Mouse (Mus musculus) midbrain, embryonic 11.5 days (tissue): ENCODE data around the gene Gm6408. TPM values are rescaled to one million over a fixed set of nuclear protein-coding genes. Genes with fewer than 3 reads are reported as not detected.
"Not testable (repeated sequence)": the region's sequence is repeated elsewhere in the genome, so short reads cannot be mapped to it uniquely, and the experiment has no call there.

Source experiments
- ATAC-seq: fragments of 200-750 bp; cut with Nextera tagmentation; 2 replicates; pipeline ENCODE4 v1.8.0; 2017; ENCODE audit warnings: moderate TSS enrichment, moderate library complexity; ENCODE audit not compliant: low FRiP score
- DNase-seq: peaks from one replicate; pipeline ENCODE4 v3.0.0; 2015; ENCODE audit warnings: low spot score; ENCODE audit errors: missing footprints
- H3K27ac ChIP-seq: fragments of 300-500 bp; sonication (generic); 2 replicates; pipeline ENCODE4 v1.5.1; 2014; ENCODE audit warnings: low read depth, low read length
- H3K27me3 ChIP-seq: fragments of 300-500 bp; sonication (generic); 2 replicates; pipeline ENCODE4 v1.6.1; 2014; ENCODE audit warnings: mild to moderate bottlenecking, low read length, moderate library complexity, mixed read lengths; ENCODE audit not compliant: control insufficient read depth, insufficient read depth
- H3K36me3 ChIP-seq: fragments of 300-500 bp; sonication (generic); 2 replicates; pipeline ENCODE4 v1.6.1; 2014; ENCODE audit warnings: mild to moderate bottlenecking, low read length, moderate library complexity, mixed read lengths; ENCODE audit not compliant: control insufficient read depth, insufficient read depth
- H3K4me1 ChIP-seq: fragments of 300-500 bp; sonication (generic); 2 replicates; pipeline ENCODE4 v1.6.1; 2014; ENCODE audit warnings: low read length; ENCODE audit not compliant: control insufficient read depth, insufficient read depth
- H3K4me2 ChIP-seq: fragments of 300-500 bp; sonication (generic); 2 replicates; pipeline ENCODE4 v1.6.1; 2014; ENCODE audit warnings: mild to moderate bottlenecking, moderate library complexity
- H3K4me3 ChIP-seq: fragments of 300-500 bp; sonication (generic); 2 replicates; pipeline ENCODE4 v1.5.1; 2014; ENCODE audit warnings: low read depth, low read length
- H3K9ac ChIP-seq: fragments of 300-500 bp; sonication (generic); 2 replicates; pipeline ENCODE4 v1.6.1; 2014; ENCODE audit warnings: low read length
- H3K9me3 ChIP-seq: fragments of 300-500 bp; sonication (generic); 2 replicates; pipeline ENCODE4 v1.6.1; 2016; ENCODE audit warnings: low read length; ENCODE audit not compliant: control insufficient read depth
- WGBS: fragments of 180-500 bp; shearing (Covaris S2); extraction: QIAGEN DNeasy Blood & Tissue Kit; methylation state at CpG from one replicate; pipeline ENCODE4 v1.1.7; 2014; 5-methylcytosine and 5-hydroxymethylcytosine counted together
- polyA plus RNA-seq: library from polyadenylated mRNA; unstranded; fragments of >200 nt; fragmentation: Nextera tagmentation; extraction: Ambion mirVana; gene quantifications from 2 replicates; pipeline ENCODE4 v1.2.1, GENCODE M21; 2014

Gm6408 gene
- polyA plus RNA-seq: not detected in 2 replicates

DNA sequence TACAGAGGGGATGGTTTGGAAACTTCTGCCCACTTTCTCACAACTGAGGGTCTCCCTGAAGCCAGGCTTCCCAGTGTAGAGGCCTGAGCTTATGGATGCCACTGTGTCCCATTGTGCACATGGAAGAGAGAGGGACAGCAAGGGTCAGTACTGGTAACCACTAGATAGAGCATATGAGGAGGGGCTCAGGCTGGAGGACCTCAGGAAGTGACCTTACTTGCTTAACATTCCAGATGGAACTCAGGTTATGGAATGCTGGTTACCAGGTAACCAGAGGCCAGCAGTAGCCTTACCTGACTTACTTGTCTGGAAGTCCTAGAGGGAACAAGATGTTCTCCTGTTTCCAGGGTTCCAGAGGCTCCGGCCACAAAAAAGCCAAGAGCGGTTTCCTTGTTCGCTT is at the start of gene Gm6408:
Gene Gm6408, plus strand, starts transcription at position 301 of the 400 bp plus-strand sequence.
- not testable (repeated sequence) for H3K36me3 ChIP-seq, H3K9me3 ChIP-seq, H3K27ac ChIP-seq, H3K9ac ChIP-seq, ATAC-seq, H3K4me2 ChIP-seq, H3K4me3 ChIP-seq, H3K27me3 ChIP-seq, DNase-seq, H3K4me1 ChIP-seq
- 82% methylated on average over 2 of the region's 3 CpGs for WGBS

DNA sequence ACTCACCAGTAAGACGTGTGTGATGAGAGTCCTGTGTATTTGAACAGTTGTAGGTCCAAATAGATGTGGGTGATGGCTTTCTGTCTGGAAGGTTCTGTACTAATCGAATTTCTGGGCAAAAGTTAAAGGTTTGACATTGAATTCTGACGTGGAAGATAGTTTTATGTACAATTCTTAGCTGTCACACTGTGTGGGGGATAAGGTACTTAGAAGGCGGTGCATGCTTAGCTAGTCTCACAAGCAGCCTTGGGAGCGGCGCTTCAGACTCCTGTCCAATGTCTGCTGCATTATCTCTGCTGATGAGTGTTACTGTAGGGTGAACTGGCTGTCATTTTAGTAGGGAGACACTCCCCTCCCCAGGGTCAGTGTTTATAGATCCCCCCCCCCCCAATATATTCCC is 49.3 kb upstream of the Gm6408 start:
- DNase-seq: peak; percentile 56
- 92% methylated on average over 6 of the region's 6 CpGs for WGBS
- no peaks in the 10 kb centered on the region for H3K4me1 ChIP-seq
- no peaks in the 10 kb centered on the region for H3K36me3 ChIP-seq
- H3K4me3 ChIP-seq: no peak overlapping the region
- H3K9me3 ChIP-seq: no peaks in the 10 kb centered on the region
- no peaks in the 10 kb centered on the region for H3K27me3 ChIP-seq
- no peak overlapping the region for H3K9ac ChIP-seq
- H3K4me2 ChIP-seq: no peak overlapping the region
- no peak overlapping the region for H3K27ac ChIP-seq
- no peak for ATAC-seq

DNA sequence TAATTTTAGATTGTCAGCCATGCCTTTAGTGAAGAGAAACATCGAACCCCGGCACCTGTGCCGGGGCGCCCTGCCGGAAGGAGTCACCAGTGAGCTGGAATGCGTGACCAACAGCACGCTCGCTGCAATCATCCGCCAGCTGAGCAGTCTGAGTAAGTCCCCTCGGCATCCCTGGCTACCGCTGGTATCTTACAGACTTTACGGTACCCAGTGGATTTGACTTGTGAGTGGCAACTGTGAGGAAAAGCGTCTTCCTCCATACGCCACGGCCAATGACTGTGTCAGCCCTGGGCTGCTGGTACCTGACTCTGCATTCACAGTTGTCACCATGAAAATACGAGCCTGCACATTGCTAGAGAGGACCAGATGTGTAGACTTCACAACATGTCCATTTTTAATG is 46.4 kb upstream of the Gm6408 start:
- 95% methylated on average over 16 of the region's 16 CpGs for WGBS
- DNase-seq (peak; percentile 59), ATAC-seq (no peak)
- no peaks in the 10 kb centered on the region for H3K27me3 ChIP-seq
- no peak overlapping the region for H3K4me3 ChIP-seq
- H3K36me3 ChIP-seq: peaks cover 2% of the 10 kb centered on the region; the same call in 1 of the 2 replicates
- no peak overlapping the region for H3K4me2 ChIP-seq
- peaks cover 2% of the 10 kb centered on the region; the same call in 1 of the 2 replicates for H3K9me3 ChIP-seq
- no peak overlapping the region for H3K27ac ChIP-seq
- H3K9ac ChIP-seq: no peak overlapping the region
- H3K4me1 ChIP-seq: no peaks in the 10 kb centered on the region

DNA sequence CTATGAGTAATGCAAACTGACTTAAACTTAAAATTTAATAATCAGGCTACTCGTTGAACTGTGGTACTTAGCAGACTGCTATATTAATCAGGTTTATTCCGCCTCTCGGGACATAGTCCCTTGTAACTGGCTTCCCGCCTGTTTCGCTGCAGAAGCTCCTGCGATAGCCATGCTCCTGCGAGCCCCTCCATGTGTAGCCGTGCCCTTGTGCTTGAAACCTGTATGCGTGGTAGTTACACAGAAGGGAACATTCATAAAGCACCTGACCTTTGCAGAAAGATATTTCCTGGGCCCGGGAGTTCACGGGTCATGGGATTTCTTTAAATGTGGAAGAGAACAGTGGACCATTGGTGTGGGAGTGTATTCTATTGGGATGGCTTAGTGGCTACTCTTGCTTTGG is 45.0 kb upstream of the Gm6408 start:
- H3K27ac ChIP-seq: no peak overlapping the region
- no peak overlapping the region for H3K9ac ChIP-seq
- H3K36me3 ChIP-seq: peaks cover 2% of the 10 kb centered on the region; the same call in 1 of the 2 replicates
- WGBS: 95% methylated on average over 11 of the region's 11 CpGs
- ATAC-seq (no peak), DNase-seq (peak; percentile 71)
- no peak overlapping the region for H3K4me3 ChIP-seq
- H3K4me1 ChIP-seq: no peaks in the 10 kb centered on the region
- H3K4me2 ChIP-seq: no peak overlapping the region
- no peaks in the 10 kb centered on the region for H3K27me3 ChIP-seq
- peaks cover 2% of the 10 kb centered on the region; the same call in 1 of the 2 replicates for H3K9me3 ChIP-seq

DNA sequence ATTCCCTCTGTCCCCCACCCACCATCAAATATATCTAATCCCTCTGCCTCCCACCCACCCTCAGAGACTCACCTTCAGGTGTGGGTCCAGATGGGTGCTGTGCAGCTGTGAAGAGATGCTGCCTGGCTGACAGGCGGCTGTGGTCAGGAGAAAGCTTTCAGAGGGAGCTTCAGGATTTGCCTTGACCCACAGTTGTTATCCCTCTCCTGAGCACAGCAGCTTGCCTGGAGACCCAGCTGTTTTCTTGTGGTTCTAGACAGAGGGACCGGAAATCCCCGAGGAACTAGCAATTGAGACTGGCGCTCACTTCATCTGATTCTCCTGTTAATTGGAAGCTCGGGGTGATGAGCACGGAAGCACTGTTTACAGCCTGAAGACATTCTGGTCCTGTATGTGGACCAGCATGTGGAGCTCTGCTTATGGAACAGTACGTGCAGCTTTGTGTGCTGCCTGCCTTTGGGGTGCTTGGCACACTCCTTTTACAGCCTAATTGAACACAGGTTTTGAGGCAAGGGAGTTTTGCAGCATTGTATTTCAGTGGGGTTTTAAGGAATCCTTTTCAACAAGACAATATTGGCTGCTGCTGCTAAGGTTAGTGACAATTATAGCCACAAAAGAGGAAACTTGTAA is 42.5 kb upstream of the Gm6408 start:
- H3K4me2 ChIP-seq: no peak overlapping the region
- no peaks in the 10 kb centered on the region for H3K27me3 ChIP-seq
- 89% methylated on average over 7 of the region's 7 CpGs for WGBS

DNA sequence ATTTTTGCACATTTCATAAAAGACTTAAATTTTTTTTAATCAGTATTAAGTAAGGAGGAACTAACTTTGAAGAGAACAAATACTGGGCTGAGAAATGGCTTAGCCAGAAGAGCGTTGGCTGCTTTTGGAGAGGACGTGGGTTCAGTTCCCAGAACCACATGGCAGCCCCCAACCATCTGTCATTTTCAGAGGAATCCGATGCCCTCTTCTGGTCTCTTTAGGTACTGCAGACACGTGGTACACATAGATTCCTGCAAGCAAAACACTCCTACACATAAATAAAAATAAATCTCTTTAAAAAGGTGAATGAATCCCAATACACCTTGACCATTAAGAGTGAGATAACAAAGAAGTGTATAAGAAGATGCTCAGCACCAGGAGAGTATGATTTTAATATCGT is 41.5 kb upstream of the Gm6408 start:
- Histone ChIP-seq H3K27ac (no peak overlapping the region), H3K36me3 (peaks cover 2% of the 10 kb centered on the region; the same call in 1 of the 2 replicates), H3K9me3 (peaks cover 2% of the 10 kb centered on the region; the same call in 1 of the 2 replicates), H3K4me1 (no peaks in the 10 kb centered on the region), H3K4me2 (no peak overlapping the region), H3K27me3 (no peaks in the 10 kb centered on the region), H3K9ac (no peak overlapping the region), H3K4me3 (no peak overlapping the region)
- DNase-seq (peak; percentile 73), ATAC-seq (no peak)
- WGBS: 95% methylated on average over 5 of the region's 5 CpGs

More for the DNA sequence above, 42.5 kb upstream of the Gm6408 start:
- Histone ChIP-seq H3K27ac (no peak overlapping the region), H3K9me3 (peaks cover 2% of the 10 kb centered on the region; the same call in 1 of the 2 replicates), H3K4me1 (no peaks in the 10 kb centered on the region), H3K9ac (no peak overlapping the region), H3K4me3 (no peak overlapping the region), H3K36me3 (peaks cover 2% of the 10 kb centered on the region; the same call in 1 of the 2 replicates)
- DNase-seq: peak; percentile 60
- ATAC-seq: no peak

DNA sequence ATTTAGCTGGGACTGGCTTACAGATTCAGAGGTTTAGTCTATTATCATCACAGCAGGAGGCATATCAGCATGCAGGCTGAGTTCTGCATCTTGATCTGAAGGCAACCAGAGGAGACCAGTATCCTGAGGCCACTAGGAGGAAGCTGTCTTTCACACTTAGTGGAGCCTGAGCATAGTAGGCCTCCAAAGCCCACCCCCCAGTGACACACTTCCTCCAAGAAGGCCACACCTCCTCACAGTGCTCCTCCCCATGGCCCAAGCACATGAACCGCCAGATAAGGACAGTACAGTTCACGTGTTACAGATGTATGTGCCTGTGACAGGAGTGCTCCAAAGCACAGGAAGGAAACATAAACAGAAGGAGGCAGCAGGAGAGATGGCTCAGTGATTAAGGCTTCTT is 39.0 kb upstream of the Gm6408 start:
- Histone ChIP-seq H3K27ac (no peak overlapping the region), H3K9ac (no peak overlapping the region), H3K4me3 (no peak overlapping the region), H3K27me3 (no peaks in the 10 kb centered on the region), H3K36me3 (peaks cover 2% of the 10 kb centered on the region; the same call in 1 of the 2 replicates), H3K9me3 (peaks cover 2% of the 10 kb centered on the region; the same call in 1 of the 2 replicates), H3K4me1 (no peaks in the 10 kb centered on the region), H3K4me2 (no peak overlapping the region)
- ATAC-seq: no peak
- 94% methylated on average over 2 of the region's 2 CpGs for WGBS
- DNase-seq: peak; percentile 23

DNA sequence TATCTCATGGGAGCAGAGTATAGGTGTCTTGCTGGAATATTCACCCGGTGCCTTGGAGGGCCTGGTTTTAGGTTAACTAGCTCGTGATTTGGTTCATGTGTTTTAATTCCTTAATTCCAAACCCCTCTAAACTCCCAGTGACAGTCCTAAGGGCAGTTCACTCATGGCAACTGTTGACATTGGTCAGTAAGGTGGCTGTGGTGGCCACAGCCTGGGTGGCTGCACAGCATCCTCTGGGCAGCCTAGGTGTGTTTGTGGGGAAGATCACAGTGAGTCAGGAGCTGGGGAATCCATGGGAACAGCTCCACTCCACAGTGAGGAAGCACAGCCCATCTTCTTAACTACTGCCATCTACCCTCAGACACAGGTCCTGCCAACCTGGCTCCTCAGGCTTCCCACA is 35.1 kb upstream of the Gm6408 start:
- H3K9ac ChIP-seq: no peak overlapping the region
- no peak overlapping the region for H3K4me2 ChIP-seq
- H3K27me3 ChIP-seq: no peaks in the 10 kb centered on the region
- no peak overlapping the region for H3K4me3 ChIP-seq
- DNase-seq (no peak), ATAC-seq (no peak)
- H3K4me1 ChIP-seq: no peaks in the 10 kb centered on the region
- H3K9me3 ChIP-seq: no peaks in the 10 kb centered on the region
- no peak overlapping the region for H3K27ac ChIP-seq
- no peaks in the 10 kb centered on the region for H3K36me3 ChIP-seq
- 94% methylated on average over 2 of the region's 2 CpGs for WGBS

DNA sequence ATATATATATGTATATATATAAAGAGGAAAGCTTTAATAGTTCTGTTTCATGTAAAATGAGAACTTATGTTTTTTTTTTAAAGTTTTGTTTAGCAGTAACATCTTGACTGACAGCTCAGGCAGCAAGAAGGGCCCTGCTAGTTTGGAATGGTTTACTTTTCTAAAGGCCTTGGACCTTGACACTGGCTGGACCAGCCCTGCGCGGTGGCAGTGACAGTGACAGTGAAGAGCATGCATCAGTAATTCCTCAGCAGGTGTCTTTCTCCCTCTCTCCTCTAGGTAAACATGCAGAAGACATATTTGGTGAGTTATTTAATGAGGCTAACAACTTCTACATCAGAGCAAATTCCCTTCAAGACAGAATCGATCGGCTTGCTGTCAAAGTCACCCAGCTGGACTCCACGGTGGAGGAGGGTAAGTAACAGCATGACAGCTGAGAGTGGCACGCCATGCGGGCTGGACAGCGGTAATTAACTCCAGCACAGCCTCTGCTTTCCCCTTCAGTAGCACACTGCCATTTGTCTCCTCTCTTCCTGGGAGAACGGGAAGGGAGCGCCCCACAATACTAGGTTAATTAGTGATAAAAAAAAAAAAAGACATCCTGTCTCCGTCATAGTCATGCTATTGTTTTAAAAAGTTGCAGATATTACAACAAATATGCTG is 30.0 kb upstream of the Gm6408 start:
- H3K9ac ChIP-seq: no peak overlapping the region
- H3K36me3 ChIP-seq: no peaks in the 10 kb centered on the region
- no peak overlapping the region for H3K27ac ChIP-seq
- ATAC-seq (no peak), DNase-seq (no peak)
- H3K4me1 ChIP-seq: no peaks in the 10 kb centered on the region
- H3K9me3 ChIP-seq: no peaks in the 10 kb centered on the region
- no peak overlapping the region for H3K4me3 ChIP-seq
- WGBS: 80% methylated on average over 11 of the region's 11 CpGs
- no peak overlapping the region for H3K4me2 ChIP-seq
- no peaks in the 10 kb centered on the region for H3K27me3 ChIP-seq
